Mouse (Mus musculus) intestine, embryonic 16.5 days (tissue): ENCODE data around the gene Cryzl2. TPM values are rescaled to one million over a fixed set of nuclear protein-coding genes. Genes with fewer than 3 reads are reported as not detected.

ENCODE experiments used
- ATAC-seq: fragments of 200-750 bp; cut with Nextera tagmentation; 2 replicates; pipeline ENCODE4 v1.8.0; 2017; ENCODE audit warnings: moderate TSS enrichment, moderate library complexity
- H3K27ac ChIP-seq: fragments of 300-500 bp; sonication (generic); 2 replicates; pipeline ENCODE4 v1.5.1; 2014; ENCODE audit warnings: mild to moderate bottlenecking, low read length
- H3K27me3 ChIP-seq: fragments of 300-500 bp; sonication (generic); replicated peaks from 2 replicates; pipeline ENCODE4 v1.6.1; 2014; ENCODE audit warnings: low read length, control low read depth, mixed read lengths; ENCODE audit not compliant: control insufficient read depth, insufficient read depth
- H3K36me3 ChIP-seq: fragments of 300-500 bp; sonication (generic); 2 replicates; pipeline ENCODE4 v1.6.1; 2014; ENCODE audit warnings: low read length, control low read depth; ENCODE audit not compliant: control insufficient read depth, insufficient read depth
- H3K4me1 ChIP-seq: fragments of 300-500 bp; sonication (generic); 2 replicates; pipeline ENCODE4 v1.6.1; 2014; ENCODE audit warnings: low read length, control low read depth, mixed read lengths; ENCODE audit not compliant: control insufficient read depth, insufficient read depth
- H3K4me2 ChIP-seq: fragments of 300-500 bp; sonication (generic); 2 replicates; pipeline ENCODE4 v1.6.1; 2014; ENCODE audit warnings: low read depth, low read length, control low read depth
- H3K4me3 ChIP-seq: fragments of 300-500 bp; sonication (generic); 2 replicates; pipeline ENCODE4 v1.5.1; 2014; ENCODE audit warnings: mild to moderate bottlenecking, low read length
- H3K9ac ChIP-seq: fragments of 300-500 bp; sonication (generic); 2 replicates; pipeline ENCODE4 v1.6.1; 2014; ENCODE audit warnings: low read depth, low read length
- H3K9me3 ChIP-seq: fragments of 300-500 bp; sonication (generic); 2 replicates; pipeline ENCODE4 v1.6.1; 2016; ENCODE audit warnings: low read length, control low read depth; ENCODE audit not compliant: control insufficient read depth
- WGBS: fragments of 180-500 bp; shearing (Covaris S2); extraction: QIAGEN DNeasy Blood & Tissue Kit; methylation state at CpG from one replicate; pipeline ENCODE4 v1.1.7; 2014; 5-methylcytosine and 5-hydroxymethylcytosine counted together
- polyA plus RNA-seq: library from polyadenylated mRNA; unstranded; fragments of >200 nt; fragmentation: Nextera tagmentation; extraction: Ambion mirVana; gene quantifications from 2 replicates; pipeline ENCODE4 v1.2.1, GENCODE M21; 2015

Cryzl2 gene
- polyA plus RNA-seq, 1 experiment from 2014 or later, result 12.7 TPM

- 37% methylated on average over 4 of the region's 4 CpGs for WGBS
- Histone ChIP-seq H3K9ac (no peak overlapping the region), H3K36me3 (no peaks in the 10 kb centered on the region), H3K4me2 (no peak overlapping the region), H3K4me3 (no peak overlapping the region), H3K27me3 (no peaks in the 10 kb centered on the region), H3K9me3 (no peaks in the 10 kb centered on the region), H3K27ac (no peak overlapping the region), H3K4me1 (no peaks in the 10 kb centered on the region)
- ATAC-seq, result no peak
These were observed 55.9 kb downstream of the Cryzl2 start for GRCm38 (mm10) chr1:157514298-157514697.

- ATAC-seq, result no peak
- no peak overlapping the region for H3K9ac ChIP-seq
- H3K4me1 ChIP-seq, result no peaks in the 10 kb centered on the region
- H3K27me3 ChIP-seq, result no peaks in the 10 kb centered on the region
- no peak overlapping the region for H3K4me3 ChIP-seq
- no peak overlapping the region for H3K27ac ChIP-seq
- H3K9me3 ChIP-seq, result no peaks in the 10 kb centered on the region
- H3K36me3 ChIP-seq, result no peaks in the 10 kb centered on the region
- 82% methylated on average over 8 of the region's 8 CpGs for WGBS
- H3K4me2 ChIP-seq, result no peak overlapping the region
These were observed 58.7 kb downstream of the Cryzl2 start for GRCm38 (mm10) chr1:157516838-157517808.

GRCm38 (mm10) chr1:157518111-157518523, 59.7 kb downstream of the Cryzl2 start:
- no peak overlapping the region for H3K9ac ChIP-seq
- no peaks in the 10 kb centered on the region for H3K4me1 ChIP-seq
- H3K27me3 ChIP-seq, result no peaks in the 10 kb centered on the region
- H3K27ac ChIP-seq, result no peak overlapping the region
- H3K4me3 ChIP-seq, result no peak overlapping the region
- H3K9me3 ChIP-seq, result no peaks in the 10 kb centered on the region
- no peak overlapping the region for H3K4me2 ChIP-seq
- no peaks in the 10 kb centered on the region for H3K36me3 ChIP-seq
- ATAC-seq, result 0 out of 2 replicates have a peak, but pooled peaks have one; percentile 33
- 64% methylated on average over 4 of the region's 4 CpGs for WGBS

DNA sequence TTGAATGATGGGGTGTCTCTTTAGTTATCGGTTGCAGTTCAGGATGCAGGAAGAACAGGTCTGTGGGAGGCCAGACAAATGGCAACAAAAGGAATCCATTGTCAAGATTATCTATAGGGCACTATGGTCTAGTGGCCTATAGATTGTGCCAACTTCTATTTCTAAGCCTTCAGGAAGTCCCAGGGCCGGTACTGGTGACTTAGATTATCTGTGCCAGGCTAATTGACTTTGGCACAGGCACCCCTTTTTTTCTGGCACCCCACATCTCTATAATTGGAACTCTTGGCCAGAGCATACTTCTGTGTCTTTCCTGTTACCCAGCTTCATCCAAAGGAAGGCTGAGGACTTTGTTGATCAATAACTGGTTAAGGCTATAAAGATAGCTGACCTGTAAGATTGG, 61.0 kb downstream of the Cryzl2 start:
- H3K4me3 ChIP-seq, result no peak overlapping the region
- H3K4me1 ChIP-seq, result no peaks in the 10 kb centered on the region
- WGBS, result 67% methylated on average over 2 of the region's 2 CpGs
- no peak overlapping the region for H3K4me2 ChIP-seq
- no peak overlapping the region for H3K9ac ChIP-seq
- H3K9me3 ChIP-seq, result no peaks in the 10 kb centered on the region
- no peaks in the 10 kb centered on the region for H3K36me3 ChIP-seq
- H3K27me3 ChIP-seq, result no peaks in the 10 kb centered on the region
- ATAC-seq, result no peak
- no peak overlapping the region for H3K27ac ChIP-seq

DNA sequence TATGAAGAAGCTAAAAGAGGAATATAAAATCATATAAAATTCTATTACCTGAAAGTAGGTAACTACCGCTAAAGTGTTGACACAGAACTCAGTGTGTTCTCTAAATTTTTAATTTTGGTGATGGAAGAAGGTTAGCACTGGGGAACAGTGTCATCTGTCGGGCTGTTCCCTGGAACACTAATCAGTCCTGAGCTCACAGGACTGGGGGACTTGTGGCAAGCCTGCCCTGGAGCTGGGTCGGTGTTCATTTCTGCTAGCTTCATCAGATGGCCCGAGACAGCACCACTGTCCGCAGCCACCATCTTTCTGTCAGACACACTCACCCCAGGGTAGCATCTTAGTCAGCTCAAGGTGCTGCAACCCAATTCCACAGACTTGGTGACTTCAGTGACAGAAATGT, 63.9 kb downstream of the Cryzl2 start:
- no peak for ATAC-seq
- WGBS, result 89% methylated on average over 5 of the region's 5 CpGs
- H3K9me3 ChIP-seq, result no peaks in the 10 kb centered on the region

DNA sequence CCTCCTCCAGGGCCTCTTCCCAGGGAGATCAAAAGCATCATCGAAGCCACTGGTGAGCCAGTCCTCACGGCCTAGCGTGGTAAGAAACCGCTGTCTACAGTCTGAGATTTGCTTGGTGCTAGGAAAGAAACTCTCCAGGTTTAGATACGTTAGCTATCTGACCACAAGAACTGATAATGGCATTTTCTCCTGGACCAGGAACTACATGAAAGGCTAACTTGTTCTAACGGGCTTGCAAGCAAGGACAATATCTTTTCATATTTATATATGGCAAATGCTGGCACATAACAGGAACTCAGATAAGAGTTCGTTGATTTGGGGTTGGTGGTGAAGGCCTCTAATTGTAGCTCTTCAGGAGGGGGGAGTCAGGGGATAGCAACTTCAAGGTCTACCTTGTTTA, 66.4 kb downstream of the Cryzl2 start:
- H3K9me3 ChIP-seq, result no peaks in the 10 kb centered on the region
- no peak for ATAC-seq
- 75% methylated on average over 7 of the region's 7 CpGs for WGBS

More for the DNA sequence above, 63.9 kb downstream of the Cryzl2 start:
- H3K27me3 ChIP-seq, result no peaks in the 10 kb centered on the region
- no peak overlapping the region for H3K4me2 ChIP-seq
- H3K9ac ChIP-seq, result no peak overlapping the region
- no peak overlapping the region for H3K4me3 ChIP-seq
- H3K4me1 ChIP-seq, result peaks cover 7% of the 10 kb centered on the region
- H3K36me3 ChIP-seq, result no peaks in the 10 kb centered on the region
- no peak overlapping the region for H3K27ac ChIP-seq

DNA sequence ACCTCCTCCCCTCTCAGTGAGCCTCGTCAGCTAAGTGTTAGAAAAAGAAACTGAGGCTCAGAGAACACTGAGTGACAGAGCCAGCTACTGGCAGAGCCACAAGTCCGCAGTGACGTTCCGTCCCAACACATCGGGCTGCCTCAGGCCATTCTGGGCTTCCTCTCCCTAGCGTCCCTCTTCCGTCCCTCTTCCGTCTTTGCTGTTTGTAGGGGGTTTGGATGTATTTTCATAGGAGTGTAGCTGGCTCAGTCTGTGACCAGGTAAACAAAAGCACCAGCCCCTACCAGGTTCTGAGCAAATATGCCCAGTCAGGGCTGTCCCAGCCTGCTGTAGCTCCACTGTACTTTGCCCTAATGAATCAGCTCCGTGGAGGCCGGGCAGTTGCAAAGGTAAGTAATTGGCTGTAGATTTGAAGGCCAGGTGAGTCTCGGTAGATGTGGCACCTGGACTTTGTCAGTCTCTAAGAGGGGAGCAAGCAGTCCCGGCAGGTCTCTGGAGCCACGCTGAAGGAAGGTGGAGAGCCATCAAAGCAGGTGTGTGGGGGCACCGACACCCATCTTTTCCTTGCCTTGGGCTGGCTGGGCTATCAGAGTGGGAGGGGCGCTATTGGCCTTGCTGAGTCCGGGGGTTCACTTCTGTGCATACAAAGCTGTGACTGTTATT, 67.4 kb downstream of the Cryzl2 start:
- Histone ChIP-seq H3K4me3 (peak overlapping the region; percentile 38), H3K4me2 (peak overlapping the region; percentile 43)
- 59% methylated on average over 16 of the region's 16 CpGs for WGBS

More for the DNA sequence above, 66.4 kb downstream of the Cryzl2 start:
- Histone ChIP-seq H3K27ac (no peak overlapping the region; the same call in 1 of the 2 replicates), H3K36me3 (0 out of 2 replicates have a peak, but pooled peaks cover under 1% of the 10 kb centered on the region), H3K9ac (no peak overlapping the region), H3K4me2 (no peak overlapping the region), H3K4me3 (no peak overlapping the region), H3K4me1 (peaks cover 7% of the 10 kb centered on the region), H3K27me3 (no peaks in the 10 kb centered on the region)

DNA sequence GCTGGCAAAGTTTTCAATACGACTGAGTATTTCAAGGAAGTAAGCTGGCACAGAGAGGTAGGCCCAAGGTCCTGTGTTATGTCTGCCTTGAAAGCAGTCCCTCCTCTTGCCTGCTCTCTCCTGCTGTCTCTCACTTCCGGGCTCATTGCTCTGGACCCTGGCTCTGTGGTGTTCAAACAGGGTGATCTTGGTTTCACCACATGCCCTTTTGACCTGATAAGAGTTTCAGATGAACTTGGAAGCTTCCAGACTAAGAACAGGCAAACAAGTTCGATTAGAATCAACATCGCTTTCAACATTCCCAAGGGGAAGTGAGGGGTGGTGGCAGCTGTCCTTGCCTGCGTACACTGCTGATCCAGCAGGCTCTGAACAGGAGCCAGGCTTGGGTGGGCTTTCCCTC, 68.2 kb downstream of the Cryzl2 start:
- 0 out of 2 replicates have a peak, but pooled peaks cover 2% of the 10 kb centered on the region for H3K36me3 ChIP-seq
- no peaks in the 10 kb centered on the region for H3K27me3 ChIP-seq
- H3K4me1 ChIP-seq, result peaks cover 7% of the 10 kb centered on the region
- peak overlapping the region; percentile 43 for H3K4me2 ChIP-seq
- H3K4me3 ChIP-seq, result peak overlapping the region; percentile 38
- no peaks in the 10 kb centered on the region for H3K9me3 ChIP-seq
- 37% methylated on average over 5 of the region's 5 CpGs for WGBS
- peak; percentile 86 for ATAC-seq
- peak overlapping the region; percentile 56 for H3K9ac ChIP-seq
- peak overlapping the region; percentile 87 for H3K27ac ChIP-seq

More for the DNA sequence above, 67.4 kb downstream of the Cryzl2 start:
- Histone ChIP-seq H3K27me3 (no peaks in the 10 kb centered on the region), H3K4me1 (peaks cover 7% of the 10 kb centered on the region), H3K9me3 (no peaks in the 10 kb centered on the region), H3K36me3 (0 out of 2 replicates have a peak, but pooled peaks cover 2% of the 10 kb centered on the region), H3K27ac (peak overlapping the region; percentile 87), H3K9ac (peak overlapping the region; percentile 56)
- peak; percentile 96 for ATAC-seq

- H3K4me3 ChIP-seq, result no peak overlapping the region
- 46% methylated on average over 8 of the region's 8 CpGs for WGBS
- H3K9me3 ChIP-seq, result no peaks in the 10 kb centered on the region
- no peak overlapping the region for H3K9ac ChIP-seq
- no peak overlapping the region for H3K27ac ChIP-seq
- no peaks in the 10 kb centered on the region for H3K27me3 ChIP-seq
- no peak for ATAC-seq
- no peaks in the 10 kb centered on the region for H3K4me1 ChIP-seq
- H3K4me2 ChIP-seq, result no peak overlapping the region
- 0 out of 2 replicates have a peak, but pooled peaks cover 2% of the 10 kb centered on the region for H3K36me3 ChIP-seq
These were observed 74.6 kb downstream of the Cryzl2 start for GRCm38 (mm10) chr1:157532826-157533460.
